Mouse (Mus musculus) left cerebral cortex, postnatal 14 days (tissue): ENCODE data around the gene Pappa2. TPM values are rescaled to one million over a fixed set of nuclear protein-coding genes. Genes with fewer than 3 reads are reported as not detected.

Experiments used
- DNase-seq, 2 experiments: peaks; one replicate each; pipeline ENCODE4 v3.0.0; 2021 to 2022; ENCODE audit warnings: low spot score in 2 of 2, mixed read lengths in 1 of 2
- intact Hi-C: fragments of 180-260 bp; cut with DNase I; formaldehyde crosslinking; loops from one replicate; pipeline ENCODE4 v1.15.1; 2025
- total RNA-seq, 2 experiments: library from RNA; stranded (reverse); gene quantifications; 2 replicates each; pipeline ENCODE4 v1.2.3; 2021

Gene Pappa2
- total RNA-seq, 2 experiments from 2014 or later: 2.6 to 3.2 TPM

DNA sequence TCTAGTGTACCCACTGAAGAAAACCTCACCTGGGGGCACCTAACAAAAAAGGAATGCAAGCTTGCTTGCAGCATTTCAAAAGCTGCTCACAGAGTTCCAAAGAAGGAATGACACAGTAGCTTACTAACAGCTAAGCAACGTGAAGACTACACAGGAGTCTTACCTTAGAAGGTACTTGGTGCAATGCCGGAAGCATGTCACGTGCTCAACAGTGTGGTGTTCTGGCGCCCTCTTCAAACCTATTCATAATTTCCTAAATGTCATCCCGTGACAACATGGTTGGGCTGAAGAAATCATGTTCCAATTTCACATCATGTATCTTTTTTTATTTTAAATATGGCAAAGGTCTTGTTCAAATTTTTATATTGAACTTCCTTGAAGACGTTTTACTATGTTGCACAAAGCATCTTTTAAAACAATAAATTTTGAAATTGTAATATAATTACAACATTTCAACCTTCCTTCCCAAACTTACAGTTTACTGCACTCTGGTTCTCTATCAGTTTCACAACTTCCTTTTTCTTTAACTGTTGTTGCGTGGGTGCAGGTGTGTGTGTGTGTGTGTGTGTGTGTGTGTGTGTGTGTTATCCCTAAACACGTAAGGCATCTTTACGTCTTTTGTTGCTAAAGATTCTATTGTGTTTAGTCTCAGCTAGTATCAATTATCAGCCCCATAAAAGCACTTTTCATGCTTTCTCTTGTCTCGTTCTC lies 282.3 kb downstream of the Pappa2 start:
- intact Hi-C loops: no loop called here
- no peak for DNase-seq

- no peak for DNase-seq
- intact Hi-C loops: no loop called here
Measured at GRCm38 (mm10) chr1:158697423-158697822, 282.9 kb downstream of the Pappa2 start.

DNA sequence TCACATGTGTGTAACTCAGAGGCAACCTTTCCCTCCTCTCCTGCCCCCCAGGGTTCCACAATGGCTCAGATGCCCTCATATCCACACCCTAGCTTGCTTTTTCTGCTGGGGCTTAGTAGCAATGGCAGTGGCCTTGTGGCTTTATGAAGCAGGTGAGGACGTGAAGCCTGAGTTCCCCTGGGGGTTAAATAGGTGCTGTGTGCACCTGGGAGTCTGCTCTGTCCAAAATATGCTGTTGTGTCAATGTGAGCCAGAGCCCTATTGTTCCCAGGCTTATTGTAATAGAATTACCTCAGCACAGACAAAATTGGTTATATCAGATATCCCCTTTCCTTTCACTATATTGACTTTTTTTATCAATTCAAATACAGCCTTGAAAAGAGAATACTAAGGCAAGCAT lies 292.6 kb downstream of the Pappa2 start:
- intact Hi-C loops: no loop called here
- DNase-seq: no peak

DNA sequence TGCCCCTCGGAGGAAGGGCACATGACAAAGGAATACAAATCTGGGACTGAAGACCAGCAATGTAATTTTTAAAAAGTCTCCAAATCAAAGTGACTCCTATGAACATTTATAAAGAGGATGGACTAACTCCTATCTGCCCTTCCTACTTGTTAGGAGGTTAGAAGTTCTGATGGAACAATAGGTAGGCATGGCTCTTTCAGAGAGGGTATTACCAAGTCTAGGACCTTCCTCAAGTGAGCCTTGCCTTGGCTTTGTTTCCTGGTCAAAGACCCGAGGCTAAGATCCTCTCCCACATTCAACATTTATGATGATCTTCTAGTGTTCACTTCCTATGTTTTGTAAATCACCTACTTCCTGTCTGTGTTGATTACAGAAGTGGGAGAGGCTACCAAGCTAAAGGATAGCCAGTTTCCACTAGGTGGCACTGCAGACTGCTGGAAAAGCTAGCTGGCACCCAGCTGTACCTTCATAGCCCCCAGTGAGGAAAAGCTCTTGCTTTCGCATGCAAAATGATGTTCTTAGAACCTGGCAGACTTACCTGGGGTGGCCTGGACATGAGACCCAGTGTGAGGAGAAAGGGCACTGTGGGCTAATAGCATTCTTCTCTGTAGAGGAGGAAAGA lies 310.2 kb downstream of the Pappa2 start:
- intact Hi-C loops: no loop called here
- peak; percentile 64 to 67 for DNase-seq

GRCm38 (mm10) chr1:158666001-158666400 lies 314.3 kb downstream of the Pappa2 start:
- DNase-seq: no peak
- intact Hi-C loops: no loop called here
